Mouse (Mus musculus) urinary bladder, postnatal 4 days (tissue): ENCODE measurements around the gene Vwa8.
"Not testable (repeated sequence)": the region's sequence is repeated elsewhere in the genome, so short reads cannot be mapped to it uniquely, and the experiment has no call there.

ENCODE experiments used
- DNase-seq, 2 experiments: peaks; one replicate each; pipeline ENCODE4 v3.0.0; 2021 to 2022; ENCODE audit warnings: low spot score in 2 of 2

Gene Vwa8

GRCm38 (mm10) chr14:78984296-78984695, 135.4 kb downstream of the Vwa8 start:
- DNase-seq: no peak

GRCm38 (mm10) chr14:78987543-78987942, 138.7 kb downstream of the Vwa8 start:
- DNase-seq: no peak

GRCm38 (mm10) chr14:78992456-78992855, 143.6 kb downstream of the Vwa8 start:
- DNase-seq: no peak

GRCm38 (mm10) chr14:78993515-78993914, 144.7 kb downstream of the Vwa8 start:
- DNase-seq: no peak

DNA sequence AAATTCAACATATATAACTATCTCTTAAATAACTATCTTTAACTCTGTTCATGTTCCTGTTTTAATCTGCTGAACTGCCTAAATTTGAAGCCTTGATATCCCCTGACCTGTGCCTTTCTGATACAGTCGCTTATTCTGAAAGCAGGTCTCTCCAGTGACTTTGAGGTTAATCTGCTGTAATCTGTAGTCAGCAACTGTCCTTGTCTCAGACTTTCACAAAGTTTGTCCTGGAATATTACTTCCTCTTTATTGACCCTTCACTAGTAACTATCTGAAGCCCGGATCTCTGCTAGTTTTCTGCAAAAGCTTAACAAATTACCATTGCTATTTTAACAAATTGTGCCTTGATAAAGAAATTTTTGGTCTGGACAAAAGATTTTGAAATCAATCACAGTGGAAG, 147.5 kb downstream of the Vwa8 start:
- no peak for DNase-seq

DNA sequence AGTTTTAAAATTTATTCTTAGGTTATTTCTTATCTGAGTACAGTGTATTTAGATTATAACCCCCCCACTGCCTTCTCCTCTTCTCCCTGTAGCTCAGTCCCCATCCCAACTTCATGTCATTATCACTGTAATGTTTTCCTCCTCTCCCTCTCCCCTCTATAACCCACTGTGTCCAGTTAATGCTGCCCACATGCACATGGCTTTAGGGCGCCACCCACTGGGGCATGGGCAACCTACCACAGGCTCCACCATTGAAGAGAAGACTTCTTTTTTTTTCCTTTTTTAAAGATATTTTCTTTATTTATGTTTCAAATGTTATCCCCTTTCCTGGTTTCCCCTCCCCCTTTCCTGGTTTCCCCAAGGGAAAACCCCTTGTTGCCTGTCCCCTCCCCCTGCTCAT, 154.7 kb downstream of the Vwa8 start:
- DNase-seq: no peak

- not testable (repeated sequence) for DNase-seq
Observed at GRCm38 (mm10) chr14:79017710-79018109, 168.9 kb downstream of the Vwa8 start.

DNA sequence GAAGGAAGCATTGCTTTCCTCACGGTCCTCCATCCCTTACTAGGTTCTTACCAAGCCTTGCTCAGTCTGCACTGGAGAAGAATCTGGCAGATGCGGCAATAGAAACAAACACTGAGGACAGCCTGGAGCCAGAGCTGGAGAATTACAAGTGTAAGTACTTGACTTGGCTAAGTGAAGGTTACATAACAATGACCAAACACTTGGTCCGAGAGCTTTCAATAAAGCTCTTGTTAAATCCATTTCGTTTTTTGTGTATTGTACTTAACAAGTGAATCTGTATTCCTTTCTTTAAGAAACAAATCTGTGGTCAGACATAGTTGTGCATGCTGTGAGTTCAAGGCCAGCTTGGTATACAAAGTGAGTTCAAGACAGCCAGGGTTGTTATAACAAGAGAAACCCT, 169.7 kb downstream of the Vwa8 start:
- no peak for DNase-seq

- no peak for DNase-seq
Observed at GRCm38 (mm10) chr14:79021725-79022124, 172.9 kb downstream of the Vwa8 start.

GRCm38 (mm10) chr14:79028996-79029575, 180.2 kb downstream of the Vwa8 start:
- DNase-seq: no peak

DNA sequence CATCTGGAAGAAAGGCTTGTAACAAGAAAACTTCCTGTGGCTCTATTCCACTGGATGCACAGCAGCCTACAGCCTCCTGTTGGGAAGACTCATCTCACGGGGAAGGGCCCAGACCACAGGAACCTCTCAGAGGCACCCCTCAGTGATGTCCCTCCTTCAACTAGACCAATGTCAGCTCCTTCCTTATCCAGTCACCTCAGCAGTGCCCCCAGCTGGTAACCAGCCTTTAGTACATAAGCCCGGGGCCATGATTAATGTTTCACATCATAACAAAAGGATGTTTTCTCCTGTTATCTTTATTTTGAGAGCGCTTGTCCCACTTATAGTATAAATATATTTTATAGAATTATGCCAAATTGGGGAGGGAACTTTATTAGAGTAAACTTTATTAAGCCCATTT, 181.9 kb downstream of the Vwa8 start:
- DNase-seq: no peak

GRCm38 (mm10) chr14:79031230-79031740, 182.4 kb downstream of the Vwa8 start:
- DNase-seq: no peak

DNA sequence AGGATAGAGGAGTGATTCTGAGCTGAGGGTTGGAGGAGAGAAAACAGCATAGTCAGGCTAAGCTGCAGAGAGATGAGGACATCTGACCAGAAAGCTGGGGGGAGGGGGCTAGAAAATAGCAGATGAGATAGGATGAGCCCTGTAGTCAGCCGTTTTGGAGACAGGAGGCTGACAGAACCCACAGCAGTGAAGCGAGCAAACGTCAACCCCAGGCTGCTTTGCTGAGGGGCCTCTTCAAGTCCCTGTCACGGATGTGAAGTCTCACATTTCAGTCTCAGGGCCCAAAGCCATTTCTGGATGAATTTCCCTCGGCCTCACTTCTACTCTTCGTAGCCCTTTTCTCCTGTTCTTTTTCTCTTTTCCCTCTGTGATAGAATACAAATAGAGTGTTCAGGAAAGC, 184.5 kb downstream of the Vwa8 start:
- no peak for DNase-seq

DNA sequence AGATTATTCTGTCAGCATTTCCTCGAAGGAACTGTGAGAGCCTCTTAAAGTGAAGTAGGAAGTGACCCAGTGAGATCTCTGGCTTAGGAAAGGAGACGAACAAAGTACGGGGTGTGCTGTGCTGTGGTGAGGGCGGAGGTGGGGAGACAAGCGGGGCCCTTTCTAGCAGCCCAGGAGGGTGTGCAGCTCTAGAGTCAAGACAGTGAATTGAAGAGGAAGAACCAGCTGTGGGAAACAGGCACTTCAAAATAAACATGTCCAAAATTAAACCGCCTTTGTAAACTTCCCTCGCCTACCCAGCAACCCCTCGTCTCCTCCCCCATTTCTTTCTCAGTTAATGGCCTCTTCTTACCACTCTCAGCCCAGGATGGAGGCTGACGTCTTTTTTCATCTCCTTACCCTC, 185.7 kb downstream of the Vwa8 start:
- DNase-seq: no peak

- no peak for DNase-seq
Observed at GRCm38 (mm10) chr14:79035575-79035974, 186.7 kb downstream of the Vwa8 start.

DNA sequence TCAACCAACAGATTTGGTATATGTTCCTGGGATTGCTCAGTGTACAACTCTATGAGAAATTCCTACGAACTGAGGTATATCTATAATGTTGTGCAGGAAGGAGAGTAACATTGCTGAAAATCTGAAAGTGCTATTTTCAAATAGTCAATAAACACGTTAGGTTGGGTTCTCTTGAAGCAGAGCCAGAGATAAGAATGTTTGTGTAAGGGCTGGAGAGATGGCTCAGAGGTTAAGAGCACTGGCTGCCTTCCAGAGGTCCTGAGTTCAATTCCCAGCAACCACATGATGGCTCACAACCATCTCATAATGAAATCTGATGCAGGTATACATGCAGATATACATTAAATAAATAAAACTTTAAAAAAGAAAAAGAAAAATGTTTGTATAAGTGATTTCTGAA, 198.3 kb downstream of the Vwa8 start:
- DNase-seq: no peak

- DNase-seq: no peak
Observed at GRCm38 (mm10) chr14:79047956-79048355, 199.1 kb downstream of the Vwa8 start.

DNA sequence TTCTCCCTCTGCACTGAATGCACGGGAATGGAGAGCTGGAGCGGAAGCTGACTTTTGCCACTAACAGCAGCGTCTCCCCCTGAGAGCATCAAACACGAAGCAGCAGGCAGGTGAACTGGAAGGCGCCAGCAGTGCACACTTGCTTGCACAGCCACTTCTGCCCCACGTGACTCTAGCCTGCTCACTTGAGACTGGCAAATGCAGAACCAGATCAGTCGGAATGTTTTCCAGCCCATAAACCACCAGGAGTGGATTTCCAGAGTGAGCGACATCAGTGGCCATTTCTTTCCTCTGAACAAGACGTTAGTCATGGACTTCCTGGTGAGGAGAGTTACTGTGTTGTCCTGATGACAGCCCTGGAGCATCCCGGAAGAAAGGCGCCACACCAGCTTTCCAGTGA, 200.7 kb downstream of the Vwa8 start:
- DNase-seq: no peak

DNA sequence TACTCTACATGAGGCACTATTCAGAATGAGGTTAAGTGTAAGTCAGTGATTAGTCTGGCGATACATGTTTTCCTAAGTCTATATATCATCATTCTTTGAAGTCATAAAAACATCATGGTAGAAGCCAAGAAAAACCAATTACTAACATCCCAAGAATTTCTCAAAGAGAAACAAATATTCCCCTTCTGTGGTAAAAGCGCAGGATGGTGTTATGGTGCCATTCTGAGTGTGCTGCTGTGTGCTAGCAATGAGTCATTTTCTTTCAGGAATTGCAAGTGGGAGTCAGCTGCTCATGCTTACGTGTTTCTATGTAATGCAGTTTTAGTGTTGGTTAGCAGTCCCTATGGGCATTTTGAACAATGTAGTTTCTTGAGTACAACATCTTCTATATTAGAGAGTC, 216.8 kb downstream of the Vwa8 start:
- DNase-seq: no peak

- no peak for DNase-seq
Observed at GRCm38 (mm10) chr14:79069515-79069914, 220.7 kb downstream of the Vwa8 start.

DNA sequence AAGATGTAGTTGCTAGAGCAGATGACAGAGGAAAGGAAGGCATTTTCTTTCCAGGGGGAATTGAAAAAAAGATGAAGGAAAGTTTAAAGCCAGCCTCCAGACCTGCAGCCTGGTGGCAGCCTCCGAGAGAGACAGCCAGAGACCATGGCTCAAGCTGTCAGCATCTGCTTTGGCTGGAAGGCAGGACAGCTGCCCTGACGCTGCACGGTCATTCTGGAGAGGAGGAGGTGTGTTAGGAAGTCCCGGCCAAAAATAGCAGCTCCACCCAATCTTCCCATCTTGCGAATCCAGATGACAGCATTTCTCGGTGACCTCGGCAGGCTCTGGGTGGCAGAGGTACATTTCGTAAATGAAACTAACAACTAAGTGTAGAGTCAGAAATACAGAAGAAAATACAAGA, 225.9 kb downstream of the Vwa8 start:
- no peak for DNase-seq

DNA sequence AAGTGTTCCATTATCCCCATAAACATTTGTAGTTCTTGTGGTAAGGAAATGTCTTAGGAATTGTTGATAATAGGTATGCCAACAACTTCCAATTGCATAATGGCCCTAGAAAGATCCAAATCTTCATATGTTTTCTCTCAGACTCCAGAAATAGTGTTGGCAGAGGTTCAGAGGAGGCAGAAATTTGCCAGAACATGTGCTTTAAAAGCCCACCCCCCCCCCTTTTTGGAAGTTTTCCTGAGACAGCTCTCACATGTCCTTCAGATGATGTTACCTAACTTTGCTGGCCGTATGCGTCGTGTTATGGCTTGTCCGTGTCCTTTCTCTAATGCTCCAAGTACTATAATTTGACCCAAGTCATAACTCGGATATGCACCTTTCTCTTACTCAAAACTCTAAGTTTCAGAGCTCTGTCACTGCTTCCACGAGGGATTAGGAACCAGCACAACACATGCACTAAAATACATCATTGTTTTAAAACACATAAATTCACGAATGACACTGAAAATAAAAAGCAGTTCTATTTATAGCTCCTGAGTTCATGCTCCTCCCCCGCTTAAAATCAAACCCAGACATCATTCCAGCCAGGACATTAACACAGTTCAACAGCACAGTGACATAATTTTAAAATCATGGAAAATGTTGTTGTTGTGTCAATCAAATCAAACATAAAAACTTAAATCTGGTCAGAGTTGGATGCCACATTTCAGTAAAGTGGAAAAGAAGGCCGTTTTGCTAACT, 227.9 kb downstream of the Vwa8 start:
- DNase-seq: no peak

GRCm38 (mm10) chr14:79083573-79083972, 234.7 kb downstream of the Vwa8 start:
- DNase-seq: no peak

DNA sequence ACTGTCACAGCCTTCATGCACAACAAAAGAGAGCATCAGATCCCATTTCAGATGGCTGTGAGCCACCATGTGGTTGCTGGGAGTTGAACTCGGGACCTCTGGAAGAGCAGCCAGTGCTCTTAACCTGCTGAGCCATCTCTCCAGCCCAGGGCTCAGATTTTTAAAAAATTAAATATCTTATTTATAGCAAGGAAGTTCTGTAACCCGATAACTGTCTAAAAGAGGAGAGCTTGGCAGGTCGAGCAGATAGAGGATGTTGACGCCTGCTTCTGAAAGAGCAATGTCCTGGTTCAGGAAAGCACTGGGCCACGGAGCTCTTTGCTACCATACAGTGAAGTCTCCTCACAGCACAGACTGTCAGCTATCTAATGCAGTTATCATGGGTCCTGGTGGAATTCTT, 237.2 kb downstream of the Vwa8 start:
- DNase-seq: no peak
